Comparison of ENCODE assay signal across 8 mouse cellular contexts in the genomic region with DNA sequence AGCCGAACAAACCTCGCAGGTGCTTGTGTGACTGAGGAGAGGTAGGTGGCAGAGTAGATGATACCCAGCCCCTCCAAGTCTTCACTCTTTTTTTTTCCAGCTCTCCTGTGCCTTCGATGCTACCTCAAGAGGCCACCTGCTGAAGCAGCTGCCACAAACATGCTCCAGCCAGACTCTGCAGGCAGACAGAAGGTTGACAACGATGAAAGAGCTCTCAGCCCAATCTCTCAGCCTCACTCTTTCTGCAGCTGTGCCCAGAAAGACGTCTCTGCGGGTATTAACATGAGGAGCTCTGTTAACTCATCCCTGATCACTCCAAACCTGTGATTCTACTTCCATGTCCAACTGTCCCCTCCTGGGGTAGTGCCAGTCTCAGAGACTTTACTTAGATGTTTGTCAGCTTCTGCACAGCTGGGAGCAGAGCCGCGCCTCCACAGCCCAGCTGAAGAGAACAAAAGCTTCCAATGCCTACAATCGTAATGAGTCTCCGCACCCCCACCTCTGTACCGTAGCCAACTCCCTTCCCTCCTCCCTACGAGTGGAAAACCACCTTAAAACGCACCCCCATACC.
A peak's percentile ranks its signal among the peaks of the same experiment; 100 is the strongest.
DNase-seq lines count a peak whose midpoint lies in the region; ATAC-seq lines count a peak whose summit lies in the region.

No protein-coding gene starts in this region.

- peaks cover 9 to 13% of the 10 kb centered on the region in 2 experiments for H3K4me1 ChIP-seq in heart, embryonic 14.5 days (ENCODE audit: control insufficient read depth in 2 of 2, insufficient read depth in 2 of 2, low read length in 2 of 2)
- H3K4me1 ChIP-seq in stomach, embryonic 14.5 days (ENCODE audit: control insufficient read depth, insufficient read depth, low read length): peaks cover 5% of the 10 kb centered on the region

- H3K4me2 ChIP-seq in heart, embryonic 14.5 days (ENCODE audit: low read length): peak overlapping the region; percentile 82
- H3K4me2 ChIP-seq in stomach, embryonic 14.5 days (replicated peaks; ENCODE audit: low read depth, low read length): peak overlapping the region; percentile 89

- no peaks in the 10 kb centered on the region for H3K36me3 ChIP-seq in heart, embryonic 14.5 days (ENCODE audit: control insufficient read depth, insufficient read depth, low read length)
- no peaks in the 10 kb centered on the region for H3K36me3 ChIP-seq in stomach, embryonic 14.5 days (ENCODE audit: control insufficient read depth, insufficient read depth, low read length)

- H3K9me3 ChIP-seq in heart, embryonic 14.5 days (ENCODE audit: control insufficient read depth, low read length): no peaks in the 10 kb centered on the region
- no peaks in the 10 kb centered on the region for H3K9me3 ChIP-seq in stomach, embryonic 14.5 days (ENCODE audit: control insufficient read depth, low read depth, low read length)

- H3K4me3 ChIP-seq in heart, embryonic 14.5 days (ENCODE audit: control insufficient read depth in 1 of 2, insufficient read depth in 1 of 2, low read depth in 1 of 2, low read length in 2 of 2): peak overlapping the region; percentile 49 to 55
- peak overlapping the region; percentile 35 for H3K4me3 ChIP-seq in stomach, embryonic 14.5 days (ENCODE audit: low read depth, low read length)

- H3K9ac ChIP-seq in heart, embryonic 14.5 days (ENCODE audit: low read length): peak overlapping the region; percentile 66
- 0 out of 2 replicates have a peak overlapping the region, but pooled peaks have one; percentile 25 for H3K9ac ChIP-seq in stomach, embryonic 14.5 days (replicated peaks; ENCODE audit: low read depth, low read length)

- whole genome bisulfite sequencing in heart, embryonic 14.5 days: 5% methylated on average over 13 of the region's 13 CpGs
- 9% methylated on average over 13 of the region's 13 CpGs for WGBS in stomach, embryonic 14.5 days

- no peak overlapping the region for H3K27ac ChIP-seq in heart, embryonic 14.5 days (replicated peaks in 1 of 2; ENCODE audit: control insufficient read depth in 1 of 2, insufficient read depth in 1 of 2, low read depth in 2 of 2, low read length in 2 of 2)
- H3K27ac ChIP-seq in stomach, embryonic 14.5 days (ENCODE audit: low read length): no peak overlapping the region

- DNase-seq in adrenal gland, postnatal 14 days: peak; percentile 10
- DNase-seq in adrenal gland, postnatal 4 days (ENCODE audit: low spot score in 2 of 2): no peak
- peak; percentile 59 for DNase-seq in embryo, embryonic 10.5 days (ENCODE audit: low spot score)
- DNase-seq in layer of hippocampus, postnatal 14 days (ENCODE audit: low spot score in 2 of 2): peak; percentile 39 to 48
- peak; percentile 4 for DNase-seq in lung, postnatal 14 days
- no peak for DNase-seq in urinary bladder, postnatal 14 days (ENCODE audit: low spot score)

- no peaks in the 10 kb centered on the region for H3K27me3 ChIP-seq in heart, embryonic 14.5 days (ENCODE audit: control insufficient read depth, insufficient read depth, low read length)
- no peaks in the 10 kb centered on the region for H3K27me3 ChIP-seq in stomach, embryonic 14.5 days (ENCODE audit: control insufficient read depth, insufficient read depth, low read length)

- ATAC-seq in heart, embryonic 14.5 days (ENCODE audit: insufficient number of reproducible peaks, insufficient read depth, low FRiP score, low read depth): no peak
- peak; percentile 61; the same call in 1 of the 2 replicates for ATAC-seq in stomach, embryonic 14.5 days (ENCODE audit: insufficient number of reproducible peaks, insufficient read depth, low FRiP score, low read depth)

Comparison
In these comparisons a context has a peak if more than half of its experiments do, and no peak if none do; other contexts are left out.
1. DNase-seq: peak in adrenal gland, postnatal 14 days (single experiment), embryo, embryonic 10.5 days (single experiment), layer of hippocampus, postnatal 14 days (2 of 2) and lung, postnatal 14 days (single experiment); none in adrenal gland, postnatal 4 days (0 of 2) and urinary bladder, postnatal 14 days (single experiment).